Mouse (Mus musculus) embryonic stem cell, embryonic (primary cell): ENCODE results near the gene Hip1r.
"Not testable (repeated sequence)": the region's sequence is repeated elsewhere in the genome, so short reads cannot be mapped to it uniquely, and the experiment has no call there.

ENCODE experiments used
- CTCF ChIA-PET, 4 experiments: fragments of 300-600 bp in 2 of 4; fragments of 350-600 bp in 2 of 4; sonication (Branson Sonifier 250); formaldehyde crosslinking; loops; one replicate each; lab custom pipeline; 2022; ENCODE audit warnings: inconsistent platforms in 2 of 4; lab: Charles Lee
- POLR2A ChIA-PET, 4 experiments: fragments of 300-600 bp in 2 of 4; fragments of 350-600 bp in 2 of 4; sonication (Branson Sonifier 250); formaldehyde crosslinking; loops; one replicate each; lab custom pipeline; 2022; ENCODE audit warnings: antibody characterized with exemption in 4 of 4, inconsistent platforms in 1 of 4; lab: Charles Lee

The Hip1r gene

DNA sequence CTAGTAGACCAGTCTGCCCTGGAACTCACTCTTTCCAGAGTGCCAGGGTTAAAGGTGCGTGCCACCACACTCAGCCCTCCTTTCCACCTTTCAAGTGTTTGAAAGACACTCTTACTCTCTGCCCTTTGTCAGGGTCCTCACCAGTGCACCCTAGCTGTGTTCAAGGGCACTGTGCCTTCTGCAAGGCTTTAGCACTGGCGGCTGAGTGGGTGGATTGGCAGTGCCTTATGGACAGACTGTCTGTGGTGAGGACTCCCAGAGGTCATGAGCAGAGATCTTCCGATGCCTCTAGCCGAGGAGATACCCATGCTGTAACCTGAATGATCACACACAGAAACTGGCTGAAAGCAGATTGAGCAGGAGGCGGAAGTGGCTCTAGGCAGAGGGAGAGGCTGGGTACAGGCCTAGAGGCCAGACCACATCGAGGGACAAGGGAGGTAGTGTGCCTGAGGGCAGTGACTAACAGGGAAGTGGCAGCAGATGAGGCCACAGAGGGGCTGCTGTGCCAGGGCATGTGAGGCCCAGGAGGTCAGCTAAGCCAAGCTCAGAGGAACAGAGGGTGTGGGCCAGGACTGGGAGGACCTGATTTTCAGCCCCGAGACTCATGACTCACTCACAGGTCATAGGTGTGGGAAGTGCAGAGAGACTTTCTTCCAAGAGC is 73.4 kb downstream of the Hip1r start:
- CTCF ChIA-PET: interaction anchor here in 2 of 4 experiments (0.8 to 1.4 kb wide), 4 partner anchors 15 to 46 kb away, joined by 3 to 4 read pairs (median 3); partner anchors contain the start of gene Vps37b (in 1 of the 2)
- POLR2A ChIA-PET: interaction anchor here in 2 of 4 experiments (1.2 to 1.6 kb wide), 2 partner anchors 15 to 20 kb away, joined by 3 to 4 read pairs; partner anchors contain the start of gene Vps37b (in 1 of the 2)

DNA sequence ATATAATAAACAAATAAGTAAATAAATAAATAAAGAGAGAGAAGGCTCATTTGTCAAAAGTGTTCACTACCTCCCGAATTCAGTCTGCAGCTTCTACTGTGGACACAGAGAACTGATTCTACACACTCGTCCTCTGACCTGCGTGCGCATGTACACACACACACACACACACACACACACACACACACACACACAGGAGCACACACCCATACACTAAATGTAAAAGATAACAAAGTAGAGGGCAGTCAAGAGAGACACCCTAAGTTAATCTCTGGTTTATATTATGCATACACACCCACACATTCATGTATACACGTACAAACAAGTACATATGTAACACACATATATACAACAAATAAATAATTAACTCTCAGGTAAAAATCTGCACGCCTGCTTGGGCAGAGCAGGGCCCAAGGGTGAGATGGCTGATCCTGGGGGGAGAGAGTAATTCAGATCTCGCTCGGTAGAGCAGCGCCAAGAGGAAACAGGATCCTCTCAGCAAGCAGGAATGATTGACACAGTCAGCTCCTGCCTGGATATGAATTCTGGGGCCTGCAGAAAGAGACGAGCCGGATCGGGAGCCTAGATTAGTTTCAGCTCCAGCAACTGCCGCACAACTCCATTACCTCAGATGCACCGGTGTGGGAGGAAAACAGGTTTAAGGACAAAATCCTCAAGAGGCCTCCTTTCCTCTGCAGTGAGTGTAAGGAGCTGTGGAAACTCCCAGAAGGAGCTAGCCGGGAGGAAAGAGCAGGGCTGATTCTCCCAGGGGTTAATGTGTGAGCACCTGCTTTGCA is 76.0 kb downstream of the Hip1r start:
- POLR2A ChIA-PET: interaction anchor here in 2 of 4 experiments (0.5 to 1.5 kb wide), 8 partner anchors 13 to 493 kb away, joined by 3 to 6 read pairs (median 4); partner anchors contain the start of gene Vps37b (in 1 of the 2)
- CTCF ChIA-PET: interaction anchor here in 1 of 4 experiments (1.5 kb wide), 1 partner anchor 49 kb away, joined by 3 read pairs; no protein-coding TSS in a partner anchor

DNA sequence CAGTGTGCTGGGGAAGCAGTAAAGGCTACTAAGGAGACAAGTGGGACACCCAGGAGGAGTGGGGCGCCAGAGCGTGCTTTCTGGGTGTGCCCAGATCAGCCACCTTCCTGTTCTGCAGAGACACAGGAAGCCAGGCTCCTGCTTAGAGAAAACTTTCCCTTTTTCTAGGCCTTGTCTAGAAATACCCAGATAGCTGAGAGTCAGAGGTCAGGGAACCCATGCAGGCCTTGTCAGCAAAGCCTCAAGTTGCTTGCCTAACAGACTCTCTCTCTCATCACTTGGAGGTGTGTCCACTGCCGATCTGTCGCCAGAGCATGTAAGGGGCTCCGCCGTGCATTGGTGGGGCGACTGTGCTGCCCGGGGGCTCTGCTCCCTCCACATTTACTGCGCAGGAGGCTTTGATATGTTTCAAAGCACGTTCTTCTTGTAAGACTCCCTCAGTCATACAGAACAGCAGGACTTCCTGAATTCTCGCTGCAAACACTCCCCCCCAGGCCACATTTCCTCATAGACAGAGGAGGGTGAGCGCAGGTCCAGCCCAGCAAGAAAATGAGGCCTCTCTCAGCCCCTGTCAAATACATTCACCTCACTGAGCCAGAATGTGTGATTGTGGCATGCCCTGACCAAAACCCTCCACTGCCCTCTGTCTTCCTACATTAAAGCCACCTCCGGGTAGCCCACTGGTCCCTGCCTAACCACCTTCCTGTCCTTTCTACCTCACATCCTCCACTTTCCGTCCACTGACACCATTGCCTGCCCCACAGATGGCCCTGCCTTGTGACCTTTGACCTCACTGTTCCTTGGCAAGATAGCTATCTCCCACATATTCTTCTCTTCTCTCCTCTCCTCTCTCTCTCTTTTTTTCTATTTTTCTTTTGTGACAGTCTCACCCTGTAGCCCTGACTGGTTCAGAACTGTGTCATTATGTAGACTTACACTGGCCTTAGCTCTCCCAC is 76.9 kb downstream of the Hip1r start:
- CTCF ChIA-PET: interaction anchor here in 1 of 4 experiments (1.5 kb wide), 1 partner anchor 50 kb away, joined by 3 read pairs; no protein-coding TSS in a partner anchor
- POLR2A ChIA-PET: interaction anchor here in 2 of 4 experiments (0.6 to 1.5 kb wide), 8 partner anchors 14 to 181 kb away, joined by 3 to 6 read pairs (median 4); partner anchors contain the start of gene Vps37b (in 1 of the 2)

DNA sequence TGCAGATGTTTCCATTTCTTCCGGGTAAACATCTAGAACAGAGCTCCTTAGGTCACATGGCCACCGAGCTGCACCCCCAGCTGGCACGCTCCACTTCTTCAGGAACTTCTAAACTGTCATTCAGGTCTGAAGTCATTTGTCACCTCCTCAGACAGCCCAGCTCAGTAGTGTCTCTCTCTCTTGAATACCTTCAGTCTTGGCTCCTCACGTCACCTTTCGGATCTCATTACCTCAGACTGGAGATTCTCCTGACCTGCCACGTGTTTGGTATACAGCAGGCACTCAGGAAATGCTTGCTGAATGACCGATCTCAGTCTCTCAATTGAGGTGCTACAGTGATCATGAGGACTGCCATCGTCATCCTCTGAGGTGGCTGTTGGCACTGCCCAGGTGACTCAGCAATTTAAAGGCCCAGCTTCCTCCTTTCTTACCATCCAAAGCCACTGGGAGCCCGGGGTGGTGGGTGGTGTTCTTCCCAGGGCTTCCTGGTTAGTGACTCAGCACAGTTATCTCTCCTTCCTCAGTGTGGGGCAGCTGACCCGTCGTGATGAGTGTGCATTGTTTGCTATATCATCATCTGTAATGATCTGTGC is 78.6 kb downstream of the Hip1r start:
- CTCF ChIA-PET: interaction anchor here in 1 of 4 experiments (0.7 kb wide), 1 partner anchor 124 kb away, joined by 7 read pairs; no protein-coding TSS in a partner anchor
- POLR2A ChIA-PET: interaction anchor here (0.5 to 1.7 kb wide), 17 partner anchors 9 to 276 kb away, joined by 3 to 7 read pairs (median 3); partner anchors contain the start of genes Vps37b (in 2 of the 4), 2810006K23Rik (in 1 of the 4) and Mphosph9 (in 1 of the 4)

DNA sequence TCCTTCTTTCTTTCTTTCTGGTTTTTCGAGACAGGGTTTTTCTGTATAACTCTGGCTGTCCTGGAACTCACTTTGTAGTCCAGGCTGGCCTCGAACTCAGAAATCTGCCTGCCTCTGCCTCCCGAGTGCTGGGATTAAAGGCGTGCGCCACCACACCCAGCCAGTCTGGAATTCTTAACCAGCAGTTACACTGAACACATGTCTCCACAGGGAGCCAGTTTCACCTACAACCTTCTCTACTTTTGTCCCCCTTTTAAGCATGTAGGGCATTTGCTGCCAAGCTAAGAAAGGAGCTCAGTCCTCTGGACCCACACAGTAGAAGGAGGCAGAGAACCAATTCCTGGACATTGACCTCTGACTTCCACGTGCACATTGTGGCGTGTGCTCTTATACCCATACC is 79.2 kb downstream of the Hip1r start:
- CTCF ChIA-PET: not testable (repeated sequence)

More for the DNA sequence above, 79.2 kb downstream of the Hip1r start:
- POLR2A ChIA-PET: interaction anchor here in 3 of 4 experiments (0.6 to 1.7 kb wide), 8 partner anchors 9 to 914 kb away, joined by 3 to 7 read pairs (median 4); partner anchors contain the start of genes 2810006K23Rik (in 1 of the 3), Mphosph9 (in 1 of the 3) and Vps37b (in 1 of the 3)
